Mouse (Mus musculus): Measurements from ENCODE around the gene Rsf1. TPM values are rescaled to one million over a fixed set of nuclear protein-coding genes. Genes with fewer than 3 reads are reported as not detected.

The Rsf1 gene
- polyA plus RNA-seq, 1 experiment from 2014 or later, result 29.2 TPM

Other genes with a start within 250 kb of the Rsf1 start
- 2.4 and 2.5 TPM in 2 replicates for gene Usp35, start 247.9 kb upstream of the Rsf1 start, polyA plus RNA-seq (2014; fragmentation: Nextera tagmentation; extraction: Ambion mirVana)
- 3.6 and 4.3 TPM in 2 replicates for gene Kctd21, start 247.6 kb upstream of the Rsf1 start, polyA plus RNA-seq (2014; fragmentation: Nextera tagmentation; extraction: Ambion mirVana)
- gene Alg8, start 208.3 kb upstream of the Rsf1 start, polyA plus RNA-seq (2014; fragmentation: Nextera tagmentation; extraction: Ambion mirVana), result 38.6 and 45.3 TPM in 2 replicates
- 337 and 342 TPM in 2 replicates for gene Ndufc2, start 179.9 kb upstream of the Rsf1 start, polyA plus RNA-seq (2014; fragmentation: Nextera tagmentation; extraction: Ambion mirVana)
- gene Thrsp, start 162.2 kb upstream of the Rsf1 start, polyA plus RNA-seq (2014; fragmentation: Nextera tagmentation; extraction: Ambion mirVana), result 0.27 TPM in 1 of 2 replicates, not detected in the other
- gene Kctd14, start 128.6 kb upstream of the Rsf1 start, polyA plus RNA-seq (2014; fragmentation: Nextera tagmentation; extraction: Ambion mirVana), result 0.65 and 1.6 TPM in 2 replicates
- gene Ints4, start 98.9 kb upstream of the Rsf1 start, polyA plus RNA-seq (2014; fragmentation: Nextera tagmentation; extraction: Ambion mirVana), result 70.7 and 73.2 TPM in 2 replicates
- gene Aamdc, start 392 bp upstream of the Rsf1 start, polyA plus RNA-seq (2014; fragmentation: Nextera tagmentation; extraction: Ambion mirVana), result 43.4 and 43.5 TPM in 2 replicates
- gene Clns1a, start 116.7 kb downstream of the Rsf1 start, polyA plus RNA-seq (2014; fragmentation: Nextera tagmentation; extraction: Ambion mirVana), result 282 and 286 TPM in 2 replicates
- 2.7 and 2.8 TPM in 2 replicates for gene Aqp11, start 158.4 kb downstream of the Rsf1 start, polyA plus RNA-seq (2014; fragmentation: Nextera tagmentation; extraction: Ambion mirVana)
- gene Pak1, start 208.7 kb downstream of the Rsf1 start, polyA plus RNA-seq (2014; fragmentation: Nextera tagmentation; extraction: Ambion mirVana), result 33.2 and 39.4 TPM in 2 replicates